Mouse (Mus musculus) kidney, adult 2 months (tissue): ENCODE results near the gene Cav1. TPM values are rescaled to one million over a fixed set of nuclear protein-coding genes. Genes with fewer than 3 reads are reported as not detected.

Source experiments
- DNase-seq: peaks from one replicate; pipeline ENCODE4 v3.0.0; 2021
- H3K27ac ChIP-seq: fragments of 200-500 bp; 2 replicates; pipeline ENCODE4 v1.5.1; 2012; ENCODE audit warnings: low read depth, low read length, control low read depth, inconsistent platforms; ENCODE audit not compliant: insufficient read depth
- H3K27me3 ChIP-seq: fragments of 200-500 bp; replicated peaks from 2 replicates; pipeline ENCODE4 v1.6.1; 2012; ENCODE audit warnings: mild to moderate bottlenecking, moderate library complexity, low read length, inconsistent platforms; ENCODE audit not compliant: control insufficient read depth, insufficient read depth
- H3K36me3 ChIP-seq: fragments of 200-500 bp; 2 replicates; pipeline ENCODE4 v1.6.1; 2012; ENCODE audit warnings: mild to moderate bottlenecking, moderate library complexity, low read length, inconsistent platforms; ENCODE audit not compliant: control insufficient read depth, insufficient read depth
- H3K4me1 ChIP-seq: fragments of 200-500 bp; 2 replicates; pipeline ENCODE4 v1.6.1; 2011; ENCODE audit warnings: low read length; ENCODE audit not compliant: control insufficient read depth, insufficient read depth
- H3K4me3 ChIP-seq: fragments of 200-500 bp; 2 replicates; pipeline ENCODE4 v1.5.1; 2011; ENCODE audit warnings: mild to moderate bottlenecking, low read depth, low read length, control low read depth; ENCODE audit not compliant: insufficient read depth
- CTCF ChIP-seq: fragments of 200-500 bp; conservative IDR thresholded peaks from 2 replicates; pipeline ENCODE4 v1.5.1; 2011; ENCODE audit warnings: low read depth, mild to moderate bottlenecking, control low read depth, low read length, moderate library complexity, mixed read lengths; ENCODE audit not compliant: insufficient read depth, insufficient read length
- POLR2A ChIP-seq: fragments of 200-500 bp; IDR thresholded peaks from one replicate; pipeline ENCODE4 v1.6.1; 2011; ENCODE audit warnings: low read depth, low read length, control low read depth
- WGBS: fragments of 180-500 bp; shearing (Covaris S2); methylation state at CpG from one replicate; pipeline ENCODE4 v1.1.7; 2018; 5-methylcytosine and 5-hydroxymethylcytosine counted together
- polyA plus RNA-seq: library from polyadenylated mRNA; depleted of rRNA; stranded (reverse); fragments of >200 nt; gene quantifications from 2 replicates; pipeline ENCODE4 v1.2.3, GENCODE M21; 2012; rRNA removed

Gene Cav1
- 149 and 197 TPM in 2 replicates for polyA plus RNA-seq

DNA sequence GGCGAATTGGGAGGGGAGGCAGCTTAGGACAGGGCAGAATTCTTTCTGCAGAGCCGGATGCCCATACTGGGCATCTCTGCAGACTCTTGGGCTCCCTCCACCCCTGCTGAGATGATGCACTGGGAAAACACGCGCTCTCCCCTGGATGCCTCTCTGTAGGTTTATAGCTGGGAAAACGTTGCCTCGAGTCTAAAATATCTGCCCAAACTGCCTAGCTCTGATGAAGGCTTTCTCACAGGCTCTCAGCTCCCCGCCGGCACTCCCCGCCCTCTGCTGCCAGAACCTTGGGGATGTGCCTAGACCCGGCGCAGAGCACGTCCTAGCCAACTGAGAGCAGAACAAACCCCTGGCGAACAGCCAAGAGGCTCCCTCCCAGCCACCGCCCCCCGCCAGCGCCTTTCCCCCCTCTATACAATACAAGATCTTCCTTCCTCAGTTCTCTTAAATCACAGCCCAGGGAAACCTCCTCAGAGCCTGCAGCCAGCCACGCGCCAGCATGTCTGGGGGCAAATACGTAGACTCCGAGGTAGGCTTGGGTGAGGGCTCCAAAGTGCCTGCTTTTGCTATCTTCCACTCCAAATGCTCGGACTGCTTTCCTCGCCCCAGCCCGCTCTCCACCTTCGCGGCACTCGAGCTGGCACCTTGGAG, at the start of gene Cav1:
Gene Cav1 (plus strand): TSS at position 382 of the 648 bp plus-strand sequence.
- no peaks in the 10 kb centered on the region for H3K27me3 ChIP-seq
- DNase-seq: peak; percentile 81
- H3K27ac ChIP-seq: peak within 1 kb of the TSS; percentile 84
- 0 out of 2 replicates have a peak, but pooled peaks cover 5% of the 10 kb centered on the region for H3K4me1 ChIP-seq
- under 1% methylated on average over 26 of the region's 26 CpGs for WGBS
- peak within 1 kb of the TSS; percentile 41 for H3K4me3 ChIP-seq
- no peak for TF ChIP-seq POLR2A
- TF ChIP-seq CTCF: no peak
- no peaks in the 10 kb centered on the region for H3K36me3 ChIP-seq

DNA sequence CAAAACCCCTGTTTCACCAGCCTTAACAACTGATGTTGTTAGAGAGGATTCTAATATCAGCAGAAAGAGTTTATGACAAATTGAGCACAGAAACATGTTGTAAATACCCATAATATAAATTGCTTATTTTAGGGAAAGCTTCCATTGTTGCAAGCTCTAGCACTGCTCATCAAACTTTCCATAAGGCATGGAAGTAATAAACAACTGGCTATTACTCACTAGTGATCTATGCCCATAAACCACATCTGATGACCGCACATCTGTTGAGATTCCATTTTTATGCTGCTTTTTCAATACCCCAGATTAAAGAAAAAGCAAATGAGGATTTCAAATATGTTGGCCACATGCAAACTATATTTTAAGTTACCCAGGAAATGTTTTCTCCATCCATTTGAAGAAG, 48.0 kb upstream of the Cav1 start:
- TF ChIP-seq CTCF (no peak), POLR2A (no peak)
- WGBS: 93% methylated on average over 1 of the region's 1 CpGs
- Histone ChIP-seq H3K27me3 (no peaks in the 10 kb centered on the region), H3K27ac (no peak overlapping the region), H3K36me3 (no peaks in the 10 kb centered on the region), H3K4me1 (no peaks in the 10 kb centered on the region), H3K4me3 (no peak overlapping the region)
- no peak for DNase-seq

DNA sequence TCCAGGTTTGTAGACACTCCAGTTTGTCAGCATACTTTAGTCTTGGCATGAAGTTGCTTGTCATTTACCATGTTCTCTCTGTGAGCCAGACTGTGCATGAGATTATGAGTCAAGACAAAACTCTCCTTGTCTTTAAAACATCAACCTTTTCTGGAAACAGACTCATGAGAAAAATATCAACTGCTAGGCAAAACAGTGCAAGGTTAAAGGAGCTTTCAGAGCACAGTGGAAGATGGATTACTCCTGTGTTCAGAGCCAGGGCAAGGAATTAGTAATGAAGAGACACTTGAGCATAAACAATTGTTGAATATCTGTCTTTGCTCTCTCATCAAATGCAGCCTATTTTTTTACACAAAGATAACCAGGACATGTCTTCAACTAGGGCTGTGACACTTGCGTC, 47.2 kb upstream of the Cav1 start:
- DNase-seq: no peak
- TF ChIP-seq CTCF (no peak), POLR2A (no peak)
- no peak overlapping the region for H3K4me3 ChIP-seq
- H3K27me3 ChIP-seq: no peaks in the 10 kb centered on the region
- H3K4me1 ChIP-seq: no peaks in the 10 kb centered on the region
- no peak overlapping the region for H3K27ac ChIP-seq
- 98% methylated on average over 1 of the region's 1 CpGs for WGBS
- H3K36me3 ChIP-seq: no peaks in the 10 kb centered on the region

DNA sequence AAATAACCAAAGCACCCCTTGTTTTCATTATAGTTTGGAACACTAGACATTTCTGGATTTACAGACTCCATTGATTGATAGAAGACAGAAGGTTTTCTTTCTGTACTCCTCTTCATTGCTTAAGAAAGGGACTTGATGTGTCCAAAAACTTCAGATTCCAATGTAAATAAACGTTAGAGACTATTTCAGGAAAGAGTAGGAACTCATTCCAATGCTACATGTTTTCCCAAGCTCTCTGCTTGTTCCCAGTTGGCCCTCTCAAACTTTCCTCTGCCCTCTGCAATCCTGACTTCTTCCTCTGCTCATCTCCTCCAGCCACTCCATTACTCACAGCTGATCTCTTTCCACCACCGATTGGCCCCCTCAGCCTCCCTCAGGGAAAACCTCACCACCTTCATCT, 43.3 kb upstream of the Cav1 start:
- DNase-seq: no peak
- TF ChIP-seq POLR2A (no peak), CTCF (no peak)
- Histone ChIP-seq H3K36me3 (no peaks in the 10 kb centered on the region), H3K4me3 (no peak overlapping the region), H3K4me1 (no peaks in the 10 kb centered on the region), H3K27ac (no peak overlapping the region), H3K27me3 (no peaks in the 10 kb centered on the region)
- WGBS: 56% methylated on average over 2 of the region's 2 CpGs

DNA sequence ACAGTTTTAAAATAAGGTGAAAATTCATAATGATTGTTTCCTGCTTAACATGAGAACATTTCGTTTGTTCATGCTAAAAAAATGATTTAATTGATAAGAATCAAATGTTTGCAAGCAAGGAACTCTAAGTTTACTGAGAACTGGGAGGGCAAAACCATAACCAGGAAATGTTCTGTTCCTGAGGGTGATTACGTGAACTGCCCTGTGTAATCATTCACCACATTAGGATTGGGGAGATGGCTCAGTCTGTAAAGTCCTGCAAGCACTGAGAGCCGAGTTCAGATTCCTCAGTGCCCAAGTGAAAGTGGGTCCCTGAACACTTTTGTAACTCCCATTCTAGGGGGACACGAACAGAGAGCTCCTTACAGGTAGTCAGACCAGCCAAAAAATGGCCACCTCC, 41.1 kb upstream of the Cav1 start:
- Histone ChIP-seq H3K4me3 (no peak overlapping the region), H3K36me3 (no peaks in the 10 kb centered on the region), H3K4me1 (no peaks in the 10 kb centered on the region), H3K27me3 (no peaks in the 10 kb centered on the region), H3K27ac (no peak overlapping the region)
- TF ChIP-seq POLR2A (no peak), CTCF (no peak)
- peak; percentile 62 for DNase-seq
- WGBS: 54% methylated on average over 4 of the region's 4 CpGs

DNA sequence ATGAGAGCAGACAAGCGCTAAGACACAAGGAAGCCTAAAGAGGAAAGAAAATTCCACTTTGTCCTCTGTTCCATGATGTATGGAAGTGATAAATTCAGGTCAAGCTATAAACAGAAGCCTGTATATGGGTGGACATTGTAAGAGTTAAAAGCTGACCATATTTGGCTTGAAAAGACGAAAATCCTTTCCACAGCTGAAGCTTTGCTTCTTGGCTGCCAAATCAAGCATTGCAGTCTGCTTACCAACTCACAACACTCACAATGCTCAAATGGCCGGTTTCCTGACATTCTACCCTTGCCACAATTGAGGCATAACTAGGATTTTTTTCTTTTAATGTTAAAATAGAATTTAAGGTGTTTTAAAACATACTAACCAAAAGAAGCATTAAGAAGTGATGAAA, 39.7 kb upstream of the Cav1 start:
- TF ChIP-seq CTCF (no peak), POLR2A (no peak)
- DNase-seq: no peak
- no peaks in the 10 kb centered on the region for H3K27me3 ChIP-seq
- no peaks in the 10 kb centered on the region for H3K4me1 ChIP-seq
- no peaks in the 10 kb centered on the region for H3K36me3 ChIP-seq
- WGBS: 62% methylated on average over 3 of the region's 3 CpGs
- no peak overlapping the region for H3K4me3 ChIP-seq
- H3K27ac ChIP-seq: no peak overlapping the region

DNA sequence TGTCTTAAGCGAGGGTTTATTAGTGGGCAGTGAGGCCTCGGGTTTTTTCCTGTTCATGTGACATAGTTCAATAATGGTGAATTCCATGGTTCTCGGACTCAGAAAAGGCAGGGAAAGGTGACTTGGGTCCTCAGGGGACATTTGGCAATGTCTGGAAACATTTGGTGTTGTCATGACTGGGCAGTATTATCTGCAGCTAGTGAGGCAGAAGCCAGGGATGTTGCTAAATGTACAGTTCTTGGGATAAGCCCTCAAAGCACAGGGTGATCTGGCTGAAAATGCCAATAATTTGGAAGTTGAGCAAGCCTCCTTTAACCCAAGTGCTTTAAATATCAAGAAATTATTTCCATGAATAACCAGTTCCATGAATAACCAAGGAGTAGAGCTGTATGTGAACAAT, 27.8 kb upstream of the Cav1 start:
- peak; percentile 5 for DNase-seq
- Histone ChIP-seq H3K4me1 (no peaks in the 10 kb centered on the region; the same call in 1 of the 2 replicates), H3K27ac (no peak overlapping the region), H3K36me3 (no peaks in the 10 kb centered on the region), H3K27me3 (no peaks in the 10 kb centered on the region), H3K4me3 (no peak overlapping the region)
- TF ChIP-seq POLR2A: no peak
- TF ChIP-seq CTCF: no peak
- 92% methylated on average over 3 of the region's 3 CpGs for WGBS
